Mouse (Mus musculus): ENCODE data around the gene Tnpo2. TPM values are rescaled to one million over a fixed set of nuclear protein-coding genes. Genes with fewer than 3 reads are reported as not detected.

Tnpo2 gene
- polyA plus RNA-seq, 1 experiment from 2014 or later: 28.4 TPM

DNA sequence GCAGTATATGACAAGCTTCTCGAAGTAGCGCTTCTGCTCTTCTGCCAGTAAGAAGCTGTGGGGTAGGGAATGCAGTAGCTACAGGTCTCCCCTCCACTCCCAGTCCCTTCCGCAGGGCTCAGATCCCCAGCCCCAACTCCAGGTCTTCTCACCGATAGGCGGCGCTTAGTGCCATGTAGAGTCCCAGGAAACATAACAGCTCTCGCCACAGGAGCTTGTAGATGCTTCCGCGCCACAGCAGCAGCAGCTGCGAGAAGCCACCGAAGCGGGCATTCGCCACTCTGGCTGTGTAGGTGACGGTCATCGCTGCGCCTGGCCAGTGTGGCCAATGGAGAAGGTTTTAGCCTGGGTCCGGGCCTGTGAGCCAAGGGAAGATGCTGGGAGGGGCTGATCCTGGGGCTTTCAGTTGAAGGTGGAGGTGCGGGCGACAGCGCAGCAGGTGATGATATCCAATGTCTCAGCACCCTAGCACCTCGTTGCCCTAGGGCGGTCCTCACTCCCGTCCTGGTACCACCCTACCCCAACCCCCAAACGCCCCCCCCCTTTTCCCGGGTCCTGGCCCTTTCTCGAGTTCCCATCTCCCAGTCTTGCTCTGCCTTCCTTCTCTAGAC, 23.4 kb upstream of the Tnpo2 start:
- Histone ChIP-seq H3K4me3 (peak overlapping the region; percentile 49), H3K9me3 (no peaks in the 10 kb centered on the region), H3K4me1 (peaks cover 6% of the 10 kb centered on the region), H3K27me3 (ENCODE audit: insufficient read depth, poor library complexity, severe bottlenecking) (peaks cover 69% of the 10 kb centered on the region), H3K36me3 (peaks cover 15% of the 10 kb centered on the region), H3K27ac (peak overlapping the region; percentile 18; the same call in 1 of the 2 replicates)
- WGBS: 6% methylated on average over 25 of the region's 26 CpGs
- DNase-seq (ENCODE audit: low spot score): peak; percentile 87

GRCm38 (mm10) chr8:85014431-85014830, 22.3 kb upstream of the Tnpo2 start, which contains the start of gene Best2:
Best2 (minus strand) TSS chr8:85014531.
- peaks cover 6% of the 10 kb centered on the region for H3K4me1 ChIP-seq
- H3K9me3 ChIP-seq: no peaks in the 10 kb centered on the region
- DNase-seq (ENCODE audit: low spot score): no peak
- peak within 1 kb of the TSS; percentile 49 for H3K4me3 ChIP-seq
- peak within 1 kb of the TSS; percentile 18; the same call in 1 of the 2 replicates for H3K27ac ChIP-seq
- H3K36me3 ChIP-seq: peaks cover 26% of the 10 kb centered on the region
- peaks cover 58% of the 10 kb centered on the region for H3K27me3 ChIP-seq (ENCODE audit: insufficient read depth, poor library complexity, severe bottlenecking)
- WGBS: 45% methylated on average over 2 of the region's 2 CpGs

- H3K4me3 ChIP-seq: no peak overlapping the region
- H3K27me3 ChIP-seq (ENCODE audit: insufficient read depth, poor library complexity, severe bottlenecking): peaks cover 40% of the 10 kb centered on the region
- no peaks in the 10 kb centered on the region for H3K9me3 ChIP-seq
- no peak overlapping the region for H3K27ac ChIP-seq
- WGBS: 72% methylated on average over 10 of the region's 10 CpGs
- no peak for DNase-seq (ENCODE audit: low spot score)
- H3K36me3 ChIP-seq: peaks cover 49% of the 10 kb centered on the region
- H3K4me1 ChIP-seq: peaks cover 6% of the 10 kb centered on the region
Measured at GRCm38 (mm10) chr8:85016724-85017123, 20.0 kb upstream of the Tnpo2 start.

- 55% methylated on average over 5 of the region's 5 CpGs for WGBS
- H3K27me3 ChIP-seq (ENCODE audit: insufficient read depth, poor library complexity, severe bottlenecking): peaks cover 36% of the 10 kb centered on the region
- H3K4me3 ChIP-seq: no peak overlapping the region
- peaks cover 6% of the 10 kb centered on the region for H3K4me1 ChIP-seq
- DNase-seq (ENCODE audit: low spot score): no peak
- no peaks in the 10 kb centered on the region for H3K9me3 ChIP-seq
- peaks cover 53% of the 10 kb centered on the region for H3K36me3 ChIP-seq
- H3K27ac ChIP-seq: no peak overlapping the region
Measured at GRCm38 (mm10) chr8:85017209-85017608, 19.5 kb upstream of the Tnpo2 start.

DNA sequence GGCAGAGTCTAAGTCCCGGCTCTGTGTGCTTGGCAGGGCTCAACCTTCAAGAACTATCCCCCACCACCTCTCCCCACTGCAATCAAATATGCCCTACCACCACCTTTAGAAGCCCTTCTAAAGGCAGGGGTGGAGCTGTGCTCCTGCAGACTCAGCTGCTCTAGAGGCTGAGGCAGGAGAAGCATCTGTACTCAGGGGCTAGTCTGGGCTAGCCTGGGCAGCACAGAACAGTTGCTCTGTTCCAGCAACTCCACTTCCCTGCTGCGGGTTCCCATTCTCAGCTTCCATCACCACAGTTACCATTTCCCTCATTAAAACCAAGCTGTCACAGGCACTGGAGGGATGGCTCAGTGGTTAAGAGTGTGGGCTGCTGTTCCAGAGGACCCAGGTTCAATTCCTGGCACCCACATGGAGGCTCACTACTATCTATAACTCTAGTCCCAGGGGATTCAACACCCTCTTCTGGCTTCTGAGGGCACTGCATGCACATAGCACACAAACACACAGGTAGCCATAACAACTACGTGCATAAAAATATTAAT, 15.1 kb upstream of the Tnpo2 start:
- H3K4me1 ChIP-seq: peaks cover 27% of the 10 kb centered on the region
- no peak for DNase-seq (ENCODE audit: low spot score)
- H3K9me3 ChIP-seq: no peaks in the 10 kb centered on the region
- 90% methylated on average over 3 of the region's 3 CpGs for WGBS
- no peaks in the 10 kb centered on the region for H3K27me3 ChIP-seq (ENCODE audit: insufficient read depth, poor library complexity, severe bottlenecking)
- no peak overlapping the region for H3K4me3 ChIP-seq
- H3K36me3 ChIP-seq: peaks cover 73% of the 10 kb centered on the region
- H3K27ac ChIP-seq: no peak overlapping the region

DNA sequence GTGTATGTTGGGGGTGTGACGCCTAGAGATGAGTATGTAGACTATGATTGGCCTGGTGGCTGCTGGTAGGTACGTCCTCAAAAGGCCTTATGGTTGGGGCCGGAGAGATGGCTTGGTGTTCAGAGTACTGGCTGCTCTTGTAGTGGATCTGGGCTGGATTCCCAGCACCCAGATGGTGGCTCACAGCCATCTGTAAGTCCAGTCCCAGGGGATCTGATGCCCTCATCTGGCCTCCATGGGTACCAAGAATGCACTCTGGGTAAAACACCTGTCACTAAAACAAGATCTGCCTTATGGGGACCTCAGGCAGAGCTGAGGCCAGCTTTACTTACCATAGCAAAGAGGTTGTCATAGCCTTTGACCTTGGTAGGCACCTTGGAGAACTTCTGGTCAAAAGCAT, 12.9 kb upstream of the Tnpo2 start:
- 0 out of 2 replicates have a peak overlapping the region, but pooled peaks have one; percentile 94 for H3K4me3 ChIP-seq
- no peak overlapping the region for H3K27ac ChIP-seq
- no peaks in the 10 kb centered on the region for H3K9me3 ChIP-seq
- no peak for DNase-seq (ENCODE audit: low spot score)
- WGBS: 95% methylated on average over 3 of the region's 3 CpGs
- H3K4me1 ChIP-seq: peaks cover 37% of the 10 kb centered on the region
- H3K27me3 ChIP-seq (ENCODE audit: insufficient read depth, poor library complexity, severe bottlenecking): no peaks in the 10 kb centered on the region
- H3K36me3 ChIP-seq: peaks cover 53% of the 10 kb centered on the region

- WGBS: 5% methylated on average over 30 of the region's 30 CpGs
- Histone ChIP-seq H3K4me3 (peak within 1 kb of the TSS; percentile 94), H3K27me3 (ENCODE audit: insufficient read depth, poor library complexity, severe bottlenecking) (no peaks in the 10 kb centered on the region), H3K27ac (peak within 1 kb of the TSS; percentile 96), H3K9me3 (no peaks in the 10 kb centered on the region), H3K4me1 (peaks cover 45% of the 10 kb centered on the region), H3K36me3 (peaks cover 52% of the 10 kb centered on the region)
- peak; percentile 96 for DNase-seq (ENCODE audit: low spot score)
Measured at GRCm38 (mm10) chr8:85025098-85025932, 11.4 kb upstream of the Tnpo2 start, which contains the start of gene Asna1. Asna1 (minus strand) TSS chr8:85025281.

DNA sequence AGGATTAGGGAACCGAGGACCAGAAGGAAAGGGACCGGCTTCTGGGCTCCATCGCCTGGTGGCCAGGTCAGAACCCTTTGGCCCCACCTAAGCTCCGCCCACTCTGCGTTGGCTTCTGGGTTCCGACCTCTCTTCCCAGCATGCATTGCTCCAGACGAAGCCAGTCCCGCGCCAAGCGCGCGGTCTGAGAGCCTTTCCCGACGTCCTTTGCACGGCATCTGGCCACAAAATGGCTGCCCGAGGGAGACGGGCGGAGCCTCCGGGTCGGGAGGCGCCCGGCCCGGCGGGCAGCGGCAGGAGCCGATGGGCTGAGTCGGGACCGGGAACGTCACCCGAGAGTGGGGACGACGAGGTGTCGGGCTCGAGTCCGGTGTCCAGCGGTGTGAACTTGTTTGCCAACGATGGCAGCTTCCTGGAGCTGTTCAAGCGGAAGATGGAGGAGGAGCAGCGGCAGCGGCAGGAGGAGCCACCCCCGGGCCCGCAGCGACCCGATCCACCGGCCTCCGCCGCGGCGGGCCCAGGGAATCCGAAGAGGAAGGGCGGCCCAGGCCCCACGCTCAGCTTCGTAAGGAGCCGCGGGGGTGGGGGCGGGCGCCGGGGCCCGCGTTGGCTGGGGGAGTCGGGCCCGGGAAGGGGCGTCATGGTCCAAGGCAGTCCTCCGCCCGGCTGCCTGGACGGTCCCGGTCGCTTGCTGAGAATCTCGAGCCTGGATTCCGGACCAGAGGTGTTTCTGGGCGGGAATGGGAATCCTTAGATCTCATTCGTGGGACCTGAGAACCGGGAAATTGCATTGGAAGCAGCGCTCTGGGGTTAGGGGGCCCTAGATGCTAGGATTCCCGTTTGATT, 9.8 kb upstream of the Tnpo2 start, which contains the start of gene Trir:
Trir (plus strand) TSS at position 154 of the 846 bp plus-strand sequence.
- Histone ChIP-seq H3K27me3 (ENCODE audit: insufficient read depth, poor library complexity, severe bottlenecking) (no peaks in the 10 kb centered on the region), H3K4me1 (peaks cover 45% of the 10 kb centered on the region), H3K36me3 (peaks cover 50% of the 10 kb centered on the region), H3K27ac (peak within 1 kb of the TSS; percentile 96), H3K9me3 (no peaks in the 10 kb centered on the region), H3K4me3 (peak within 1 kb of the TSS; percentile 94)
- peak; percentile 99 for DNase-seq (ENCODE audit: low spot score)
- under 1% methylated on average over 73 of the region's 75 CpGs for WGBS

- WGBS: under 1% methylated on average over 13 of the region's 13 CpGs
- Histone ChIP-seq H3K36me3 (peaks cover 50% of the 10 kb centered on the region), H3K4me1 (peaks cover 45% of the 10 kb centered on the region), H3K4me3 (peak overlapping the region; percentile 94), H3K9me3 (no peaks in the 10 kb centered on the region), H3K27ac (peak overlapping the region; percentile 96), H3K27me3 (ENCODE audit: insufficient read depth, poor library complexity, severe bottlenecking) (no peaks in the 10 kb centered on the region)
- DNase-seq (ENCODE audit: low spot score): no peak
Measured at GRCm38 (mm10) chr8:85027516-85027855, 9.2 kb upstream of the Tnpo2 start.

DNA sequence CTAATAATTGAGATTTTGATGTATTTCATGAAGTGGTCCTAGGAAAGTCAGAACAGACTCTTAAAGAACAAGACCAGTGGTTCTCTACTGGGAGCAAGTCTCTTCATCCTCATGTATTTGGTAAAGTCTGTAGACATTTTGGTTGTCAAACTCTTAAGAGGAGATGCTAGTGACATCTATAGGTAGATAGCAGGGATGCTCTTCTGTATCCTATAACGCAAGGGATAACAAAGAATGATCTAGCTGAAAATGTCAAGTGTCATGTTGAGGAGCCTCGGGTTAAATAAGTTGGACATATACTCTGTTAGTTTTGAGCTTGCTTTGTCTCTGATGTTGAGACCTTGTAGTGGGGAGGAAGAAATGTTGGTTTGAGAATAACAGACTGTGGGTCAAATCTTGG, 8.8 kb upstream of the Tnpo2 start:
- DNase-seq (ENCODE audit: low spot score): no peak
- H3K36me3 ChIP-seq: peaks cover 49% of the 10 kb centered on the region

GRCm38 (mm10) chr8:85029271-85029670, 7.4 kb upstream of the Tnpo2 start:
- H3K27me3 ChIP-seq (ENCODE audit: insufficient read depth, poor library complexity, severe bottlenecking): no peaks in the 10 kb centered on the region
- H3K4me1 ChIP-seq: peaks cover 38% of the 10 kb centered on the region
- WGBS: 87% methylated on average over 14 of the region's 14 CpGs
- H3K27ac ChIP-seq: no peak overlapping the region
- DNase-seq (ENCODE audit: low spot score): no peak
- peak overlapping the region; percentile 94; the same call in 1 of the 2 replicates for H3K4me3 ChIP-seq
- peaks cover 49% of the 10 kb centered on the region for H3K36me3 ChIP-seq
- H3K9me3 ChIP-seq: no peaks in the 10 kb centered on the region

More for the DNA sequence above, 8.8 kb upstream of the Tnpo2 start:
- H3K4me3 ChIP-seq: peak overlapping the region; percentile 94
- H3K27ac ChIP-seq: peak overlapping the region; percentile 13; the same call in 1 of the 2 replicates
- no peaks in the 10 kb centered on the region for H3K27me3 ChIP-seq (ENCODE audit: insufficient read depth, poor library complexity, severe bottlenecking)
- WGBS: 29% methylated on average over 2 of the region's 2 CpGs
- H3K9me3 ChIP-seq: no peaks in the 10 kb centered on the region
- peaks cover 45% of the 10 kb centered on the region for H3K4me1 ChIP-seq

DNA sequence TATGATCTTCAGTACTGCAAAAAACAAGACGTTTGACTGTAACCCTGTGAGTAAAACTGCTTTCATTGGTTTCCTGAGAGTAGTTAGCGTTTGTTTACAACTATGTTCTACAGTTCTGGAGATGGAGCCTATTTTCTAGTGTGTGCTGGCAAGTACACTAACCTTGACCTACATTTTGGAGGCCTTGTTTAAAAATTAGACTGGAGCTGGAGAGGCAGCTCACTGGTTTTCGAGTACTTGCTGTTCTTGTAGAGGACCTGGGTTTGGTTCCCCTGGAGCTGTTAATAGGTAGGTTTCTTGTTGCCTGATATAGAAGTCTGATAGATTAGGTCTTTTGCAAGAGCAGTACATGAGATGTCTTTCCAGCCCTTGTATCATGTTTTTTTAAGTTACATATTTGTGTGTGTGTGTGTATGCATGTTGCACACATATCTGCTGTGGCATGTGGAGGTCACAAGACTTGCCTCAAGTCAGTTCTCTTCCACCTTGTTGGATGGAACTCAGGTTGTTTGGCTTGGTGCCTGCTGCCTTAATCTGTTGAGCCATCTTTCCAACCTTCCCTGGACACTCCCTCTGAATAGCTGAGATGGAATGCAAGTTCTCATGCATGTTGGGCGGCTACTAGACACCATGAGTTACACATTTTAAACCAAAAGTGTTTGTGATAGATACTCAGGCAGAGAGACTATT, 3.9 kb upstream of the Tnpo2 start:
- H3K4me1 ChIP-seq: peaks cover 32% of the 10 kb centered on the region
- DNase-seq (ENCODE audit: low spot score): no peak
- H3K27ac ChIP-seq: no peak overlapping the region
- H3K36me3 ChIP-seq: peaks cover 49% of the 10 kb centered on the region
- H3K4me3 ChIP-seq: no peak overlapping the region
- 78% methylated on average over 4 of the region's 4 CpGs for WGBS
- no peaks in the 10 kb centered on the region for H3K9me3 ChIP-seq
- no peaks in the 10 kb centered on the region for H3K27me3 ChIP-seq (ENCODE audit: insufficient read depth, poor library complexity, severe bottlenecking)
